1 mouse cellular context compared by ENCODE assay signal in the genomic region with DNA sequence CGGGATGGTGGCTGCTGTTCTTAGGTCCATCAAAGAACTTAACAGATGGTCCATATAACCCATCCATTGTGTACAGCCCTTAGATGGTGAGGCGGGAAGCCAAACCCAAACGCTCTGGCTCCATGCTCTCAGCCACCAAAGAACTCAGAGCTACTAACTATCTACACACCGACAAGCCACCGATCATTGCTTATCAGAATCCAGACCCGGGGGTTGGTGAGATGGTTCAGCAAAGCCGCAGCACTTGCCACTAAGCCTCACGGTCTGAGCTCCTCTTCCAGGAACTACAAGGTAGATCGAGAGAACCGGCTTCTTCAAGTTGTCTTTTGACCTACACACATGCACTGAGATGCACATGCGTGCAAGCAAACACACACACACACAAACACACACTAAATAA.
TF ChIP-seq lines count a peak whose summit lies in the region.

No protein-coding gene starts in this region.

TF ChIP-seq in MEL, 35 proteins besides CTCF, POLR2A, EP300 and RAD21 (continued from another document):
- TF ChIP-seq NELFE (IDR thresholded peaks at IDR 0.05; ENCODE audit: low read depth, low read length) (no peak), USF1 (IDR thresholded peaks at IDR 0.05; ENCODE audit: low read depth, low read length) (no peak), GABPA (IDR thresholded peaks at IDR 0.05; ENCODE audit: low read depth, low read length) (no peak), POLR2AphosphoS5 (IDR thresholded peaks at IDR 0.05; ENCODE audit: borderline replicate concordance, low read depth, low read length) (no peak), ZC3H11A (IDR thresholded peaks at IDR 0.05; ENCODE audit: low read depth, low read length) (no peak), HCFC1 (IDR thresholded peaks at IDR 0.05; ENCODE audit: low read depth, low read length) (no peak), ZKSCAN1 (IDR thresholded peaks at IDR 0.05; ENCODE audit: low read depth, low read length) (no peak), TAL1 (IDR thresholded peaks at IDR 0.05; ENCODE audit: low read length) (peak; percentile 73), UBTF (IDR thresholded peaks at IDR 0.05; ENCODE audit: borderline replicate concordance, insufficient read depth, low read depth, low read length) (no peak), ZMIZ1 (IDR thresholded peaks at IDR 0.05; ENCODE audit: low read depth, low read length) (no peak), E2F4 (IDR thresholded peaks at IDR 0.05; ENCODE audit: borderline replicate concordance, low read depth, low read length) (no peak), RCOR1 (IDR thresholded peaks at IDR 0.05; ENCODE audit: low read depth, low read length) (peak; percentile 63; the same call in 1 of the 2 replicates), TCF12 (IDR thresholded peaks at IDR 0.05; ENCODE audit: low read depth, low read length) (peak; percentile 68; the same call in 1 of the 2 replicates), MAFK (IDR thresholded peaks at IDR 0.05; ENCODE audit: borderline replicate concordance, low read depth, low read length) (no peak), GATA1 (IDR thresholded peaks at IDR 0.05; ENCODE audit: low read depth, low read length) (peak; percentile 86), MEF2A (IDR thresholded peaks at IDR 0.05; ENCODE audit: extremely low read depth, insufficient replicate concordance, low read depth, low read length, poor library complexity, severe bottlenecking) (no peak), BHLHE40 (IDR thresholded peaks at IDR 0.05; ENCODE audit: borderline replicate concordance, low read depth, low read length) (no peak), CHD1 (IDR thresholded peaks at IDR 0.05; ENCODE audit: low read depth, low read length) (no peak), TBP (IDR thresholded peaks at IDR 0.05; ENCODE audit: low read depth, low read length) (no peak), JUND (IDR thresholded peaks at IDR 0.05; ENCODE audit: low read depth, low read length) (no peak), ETS1 (IDR thresholded peaks at IDR 0.05; ENCODE audit: low read depth, low read length) (peak; percentile 76), ZNF384 (IDR thresholded peaks at IDR 0.05; ENCODE audit: low read depth, low read length) (peak; percentile 47; the same call in 1 of the 2 replicates), SIN3A (IDR thresholded peaks at IDR 0.05; ENCODE audit: low read length) (peak; percentile 50; the same call in 1 of the 2 replicates), ELF1 (IDR thresholded peaks at IDR 0.05; ENCODE audit: low read depth, low read length) (0 out of 2 replicates have a peak, but pooled peaks have one; percentile 23), CHD2 (IDR thresholded peaks at IDR 0.05; ENCODE audit: low read length) (no peak), MYC (IDR thresholded peaks at IDR 0.05; ENCODE audit: low read depth, low read length) (no peak), SMC3 (IDR thresholded peaks at IDR 0.05; ENCODE audit: low read depth, low read length) (no peak)
